Mouse (Mus musculus) urinary bladder, postnatal 0 days (tissue): ENCODE measurements around the gene Prdx6. TPM values are rescaled to one million over a fixed set of nuclear protein-coding genes. Genes with fewer than 3 reads are reported as not detected.

Source experiments
- polyA plus RNA-seq: library from polyadenylated mRNA; unstranded; fragments of >200 nt; fragmentation: Nextera tagmentation; extraction: Ambion mirVana; gene quantifications from 2 replicates; pipeline ENCODE4 v1.2.1, GENCODE M21; 2015

The Prdx6 gene
- polyA plus RNA-seq, result 136 and 151 TPM in 2 replicates

DNA sequence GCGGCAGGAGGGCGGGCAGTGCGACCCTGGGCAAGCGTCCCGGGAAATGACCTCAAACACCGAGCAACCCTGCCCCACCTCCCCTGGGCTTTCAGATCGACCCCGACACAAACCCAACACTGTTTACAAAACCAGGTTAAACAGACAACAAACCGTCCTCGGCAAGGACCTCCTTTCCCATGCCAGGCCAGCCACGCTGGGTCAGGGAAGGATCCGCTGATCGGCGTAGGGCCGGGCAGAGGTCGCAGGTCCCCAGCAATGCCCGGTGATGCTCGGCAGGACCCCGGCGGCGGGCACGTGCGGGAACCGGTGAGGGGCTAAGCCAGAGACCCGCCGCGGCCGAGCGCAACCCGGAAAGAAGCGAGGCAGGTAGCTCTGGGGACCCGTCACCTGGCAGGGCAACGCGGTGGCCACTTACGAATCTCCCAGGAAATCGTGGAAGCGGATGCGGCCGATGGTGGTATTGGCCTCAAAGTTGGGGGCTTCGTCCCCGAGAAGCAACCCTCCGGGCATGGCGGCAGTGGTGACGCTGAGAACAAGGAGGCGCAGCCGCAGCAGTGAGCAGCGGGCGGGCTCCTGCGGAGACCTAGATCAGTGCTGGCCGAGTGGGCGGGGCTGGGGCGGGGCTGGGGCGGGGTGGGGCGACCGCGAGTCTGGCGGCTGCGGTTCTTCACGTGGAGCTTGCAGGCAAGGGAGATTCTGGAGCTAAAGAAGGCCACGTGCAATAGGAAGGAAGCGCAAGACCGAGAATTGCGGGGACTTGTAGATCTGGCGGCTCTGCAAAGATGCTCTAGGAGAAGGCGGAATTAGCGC is at the start of gene Prdx6:
Gene Prdx6, minus strand, starts transcription at position 616 of the 813 bp plus-strand sequence.

Other genes starting within 250 kb of the Prdx6 start
- gene Zbtb37, start 216.4 kb downstream of the Prdx6 start, polyA plus RNA-seq, result 4.1 and 4.4 TPM in 2 replicates
- 13.5 and 14.2 TPM in 2 replicates for gene Dars2, start 180.6 kb downstream of the Prdx6 start, polyA plus RNA-seq
- gene Cenpl, start 180.5 kb downstream of the Prdx6 start, polyA plus RNA-seq, result 6.4 and 7.8 TPM in 2 replicates
- gene Klhl20, start 119.7 kb downstream of the Prdx6 start, polyA plus RNA-seq, result 8.1 and 9.1 TPM in 2 replicates
- gene Ankrd45, start 108.5 kb downstream of the Prdx6 start, polyA plus RNA-seq, result 0.04 and 0.28 TPM in 2 replicates
- gene Tex50, start 91.9 kb downstream of the Prdx6 start, polyA plus RNA-seq, result not detected in 2 replicates
- 0.08 and 0.19 TPM in 2 replicates for gene Tnfsf4, start 144.2 kb upstream of the Prdx6 start, polyA plus RNA-seq
- gene Tnfsf18, start 243.4 kb upstream of the Prdx6 start, polyA plus RNA-seq, result not detected in 2 replicates